27 mouse cellular contexts compared by ENCODE assay signal in the genomic region with DNA sequence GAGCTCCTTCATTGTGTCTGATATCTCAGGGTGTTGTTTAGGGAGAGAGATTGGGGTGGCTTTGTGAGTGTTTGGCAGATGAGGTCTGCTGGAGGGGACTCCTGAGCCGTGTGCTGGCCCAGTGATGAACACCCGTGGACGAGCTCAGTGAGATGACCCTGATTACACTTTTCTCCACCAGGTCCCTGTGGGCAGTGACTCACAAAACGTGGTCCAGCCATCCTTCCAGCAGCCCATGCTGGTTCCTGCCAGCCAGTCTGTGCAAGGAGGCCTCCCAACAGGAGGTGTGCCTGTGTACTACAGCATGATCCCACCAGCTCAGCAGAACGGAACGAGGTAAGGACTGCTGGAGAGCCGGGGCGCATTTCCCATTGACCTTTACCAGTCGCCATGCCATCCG. TPM values are rescaled to one million over a fixed set of nuclear protein-coding genes. Genes with fewer than 3 reads are reported as not detected.
DNase-seq lines count a peak whose midpoint lies in the region; ATAC-seq lines count a peak whose summit lies in the region.
"Had no signal": no experiment of that assay in that cellular context is flagged by ENCODE, and none has a peak within 500 bp of the region (broad histone marks: within the 10 kb centered on the region; RNA-seq: fewer than 3 reads in every experiment).

No protein-coding gene starts in this region.

- ATAC-seq in kidney, embryonic 16.5 days (ENCODE audit: low FRiP score, low TSS enrichment): 0 out of 2 replicates have a peak, but pooled peaks have one; percentile 29
- no peak for ATAC-seq in kidney, embryonic 14.5 days (ENCODE audit: low FRiP score, low TSS enrichment)
- ATAC-seq in monocyte, adult 5-6 weeks (replicated peaks; ENCODE audit: insufficient number of reproducible peaks, low FRiP score, low TSS enrichment, poor library complexity, severe bottlenecking): no peak
- ATAC-seq: activated CD4-positive, CD25-positive, alpha-beta regulatory T cell, adult 4 months; forebrain, embryonic 13.5 days; forebrain, postnatal 0 days; hindbrain, postnatal 0 days; inflammation-experienced regulatory T-cells, adult 6 months had no signal

- no peaks in the 10 kb centered on the region for H3K27me3 ChIP-seq in kidney, embryonic 16.5 days (ENCODE audit: insufficient read depth, low read length)
- H3K27me3 ChIP-seq in kidney, embryonic 14.5 days (ENCODE audit: control insufficient read depth, insufficient read depth, low read length): no peaks in the 10 kb centered on the region
- H3K27me3 ChIP-seq: CH12.LX; forebrain, embryonic 13.5 days; heart, embryonic 13.5 days had no signal

- H3K79me2 ChIP-seq in macrophage (ENCODE audit: inconsistent target): no peaks in the 10 kb centered on the region

- DNase-seq in 3T3-L1 (ENCODE audit: low read depth, low spot score): peak; percentile 62
- DNase-seq in NIH3T3 (ENCODE audit: low read depth): peak; percentile 55
- DNase-seq in urinary bladder, postnatal 14 days (ENCODE audit: low spot score): no peak
- DNase-seq: adrenal gland, adult 8-10 months; adrenal gland, postnatal 25 days; cerebellum, adult 18-20 months; cerebellum, adult 9-10 months; cerebellum, postnatal 14 days; forebrain, postnatal 0 days; gastrocnemius, adult 2 months; gastrocnemius, postnatal 14 days; heart, adult 11 months; heart, postnatal 14 days; heart, postnatal 4 days had no signal

- no peak overlapping the region for H3K9ac ChIP-seq in kidney, embryonic 16.5 days (replicated peaks; ENCODE audit: low read length)
- H3K9ac ChIP-seq in kidney, embryonic 14.5 days (ENCODE audit: low read depth, low read length): no peak overlapping the region
- H3K9ac ChIP-seq: forebrain, embryonic 13.5 days; forebrain, postnatal 0 days; heart, embryonic 13.5 days; hindbrain, embryonic 14.5 days had no signal

- no peaks in the 10 kb centered on the region for H3K9me3 ChIP-seq in kidney, embryonic 16.5 days (ENCODE audit: low read length)
- no peaks in the 10 kb centered on the region for H3K9me3 ChIP-seq in kidney, embryonic 14.5 days (ENCODE audit: control insufficient read depth, low read length)
- H3K9me3 ChIP-seq: forebrain, embryonic 10.5 days; forebrain, embryonic 13.5 days; G1E; heart, embryonic 13.5 days had no signal

- peaks cover 41% of the 10 kb centered on the region for H3K36me3 ChIP-seq in kidney, embryonic 16.5 days (ENCODE audit: insufficient read depth, low read length)
- peaks cover 36% of the 10 kb centered on the region for H3K36me3 ChIP-seq in kidney, embryonic 14.5 days (ENCODE audit: control insufficient read depth, insufficient read depth, low read length)
- H3K36me3 ChIP-seq in macrophage (ENCODE audit: inconsistent target): peaks cover 48% of the 10 kb centered on the region

- H3K4me2 ChIP-seq in kidney, embryonic 16.5 days (replicated peaks; ENCODE audit: low read depth, low read length): no peak overlapping the region
- no peak overlapping the region for H3K4me2 ChIP-seq in kidney, embryonic 14.5 days (replicated peaks; ENCODE audit: low read depth, low read length)
- H3K4me2 ChIP-seq: forebrain, embryonic 13.5 days; heart, embryonic 13.5 days; hindbrain, embryonic 14.5 days had no signal

- 0 out of 2 replicates have a peak, but pooled peaks cover 3% of the 10 kb centered on the region for H3K4me1 ChIP-seq in kidney, embryonic 16.5 days (ENCODE audit: insufficient read depth, low read length)
- H3K4me1 ChIP-seq in kidney, embryonic 14.5 days (ENCODE audit: control insufficient read depth, insufficient read depth, low read length): 0 out of 2 replicates have a peak, but pooled peaks cover 1% of the 10 kb centered on the region
- H3K4me1 ChIP-seq: forebrain, embryonic 10.5 days; forebrain, embryonic 13.5 days; heart, embryonic 13.5 days had no signal

- H3K27ac ChIP-seq in kidney, embryonic 16.5 days (ENCODE audit: low read length): no peak overlapping the region
- no peak overlapping the region for H3K27ac ChIP-seq in kidney, embryonic 14.5 days (ENCODE audit: low read depth, low read length)
- H3K27ac ChIP-seq in macrophage: peak overlapping the region; percentile 31
- H3K27ac ChIP-seq: forebrain, embryonic 10.5 days; forebrain, embryonic 13.5 days; gastrocnemius, adult 2 months; heart, embryonic 13.5 days; hindbrain, embryonic 14.5 days; hindbrain, postnatal 0 days had no signal

- no peak overlapping the region for H3K4me3 ChIP-seq in kidney, embryonic 16.5 days (ENCODE audit: low read length)
- no peak overlapping the region for H3K4me3 ChIP-seq in kidney, embryonic 14.5 days (ENCODE audit: low read length)
- no peak overlapping the region for H3K4me3 ChIP-seq in macrophage (ENCODE audit: inconsistent target)
- H3K4me3 ChIP-seq: forebrain, embryonic 10.5 days; forebrain, embryonic 13.5 days; gastrocnemius, adult 2 months; heart, embryonic 13.5 days had no signal

- 76% methylated on average over 10 of the region's 10 CpGs for WGBS in kidney, embryonic 16.5 days
- WGBS in kidney, embryonic 14.5 days: 81% methylated on average over 10 of the region's 10 CpGs
- 63% methylated on average over 10 of the region's 10 CpGs for WGBS in macrophage (ENCODE audit: missing documents)

RNA-seq across cellular contexts. Expression of gene Stac3, which starts 16.3 kb away (rescaled TPM):
- polyA plus RNA-seq in kidney, embryonic 16.5 days (2015; fragmentation: Nextera tagmentation; extraction: Ambion mirVana): 0.85 and 1.9 TPM in 2 replicates
- 0.39 and 0.50 TPM in 2 replicates for polyA plus RNA-seq in kidney, embryonic 14.5 days (2014; fragmentation: Nextera tagmentation; extraction: Ambion mirVana)
- total RNA-seq in macrophage (2018; cell fraction: chromatin; rRNA removed): 10 to 100 TPM in 19 of 26 experiments, 1 to 10 TPM in 7; 2.8 to 52.1 (median 14.7) TPM
- 1 to 10 TPM in 2 of 26 experiments, under 1 TPM in 20, not detected in 4; 0.05 to 1.7 (median 0.33) TPM for total RNA-seq in macrophage (2018; cell fraction: cytosol; rRNA removed)
- total RNA-seq in macrophage (2018; cell fraction: nucleus; rRNA removed): 10 to 100 TPM in 5 of 26 experiments, 1 to 10 TPM in 20, under 1 TPM in 1; 0.72 to 21.7 (median 7.4) TPM
- polyA plus RNA-seq in macrophage (2018): 0.09 to 0.59 TPM in 2 of 3 replicates, not detected in the other
- total RNA-seq in monocyte, adult 5-6 weeks (2017): 0.32 to 9.8 TPM (median 1.4 TPM) in 3 replicates
- polyA plus RNA-seq: hindbrain, embryonic 14.5 days had no signal

RNA-seq across cellular contexts. Expression of gene Ndufa4l2, which starts 29.5 kb away (rescaled TPM):
- 74.4 and 77.3 TPM in 2 replicates for polyA plus RNA-seq in kidney, embryonic 16.5 days (2015; fragmentation: Nextera tagmentation; extraction: Ambion mirVana)
- polyA plus RNA-seq in kidney, embryonic 14.5 days (2014; fragmentation: Nextera tagmentation; extraction: Ambion mirVana): 27.1 and 32.7 TPM in 2 replicates
- total RNA-seq in macrophage (2018; cell fraction: chromatin; rRNA removed): 1 to 10 TPM in 1 of 26 experiments, not detected in 25; 1.9 TPM
- not detected for total RNA-seq in macrophage (2018; cell fraction: cytosol; rRNA removed)
- total RNA-seq in macrophage (2018; cell fraction: nucleus; rRNA removed): not detected
- not detected in 3 replicates for polyA plus RNA-seq in macrophage (2018)
- total RNA-seq in monocyte, adult 5-6 weeks (2017): not detected in 3 replicates
- polyA plus RNA-seq: activated CD4-positive, CD25-positive, alpha-beta regulatory T cell, adult 4 months; inflammation-experienced regulatory T-cells, adult 6 months had no signal

RNA-seq across cellular contexts. Expression of gene Shmt2, which starts 37.0 kb away (rescaled TPM):
- 119 and 123 TPM in 2 replicates for polyA plus RNA-seq in kidney, embryonic 16.5 days (2015; fragmentation: Nextera tagmentation; extraction: Ambion mirVana)
- 68.9 and 99.8 TPM in 2 replicates for polyA plus RNA-seq in kidney, embryonic 14.5 days (2014; fragmentation: Nextera tagmentation; extraction: Ambion mirVana)
- total RNA-seq in macrophage (2018; cell fraction: chromatin; rRNA removed): 10 to 100 TPM in 19 of 26 experiments, 1 to 10 TPM in 7; 3.9 to 38.4 (median 20.7) TPM
- total RNA-seq in macrophage (2018; cell fraction: cytosol; rRNA removed): 10 to 100 TPM in 25 of 26 experiments, 1 to 10 TPM in 1; 9.3 to 16.3 (median 14.4) TPM
- total RNA-seq in macrophage (2018; cell fraction: nucleus; rRNA removed): 10 to 100 TPM in 19 of 26 experiments, 1 to 10 TPM in 7; 3.7 to 40.0 (median 16.5) TPM
- polyA plus RNA-seq in macrophage (2018): 14.8 to 30.5 TPM (median 16.0 TPM) in 3 replicates
- total RNA-seq in monocyte, adult 5-6 weeks (2017): 7.9 to 28.8 TPM (median 11.5 TPM) in 3 replicates

RNA-seq across cellular contexts. Expression of gene Nxph4, which starts 49.1 kb away (rescaled TPM):
- 1.8 and 2.3 TPM in 2 replicates for polyA plus RNA-seq in kidney, embryonic 16.5 days (2015; fragmentation: Nextera tagmentation; extraction: Ambion mirVana)
- polyA plus RNA-seq in kidney, embryonic 14.5 days (2014; fragmentation: Nextera tagmentation; extraction: Ambion mirVana): 0.49 and 1.2 TPM in 2 replicates
- total RNA-seq in macrophage (2018; cell fraction: chromatin; rRNA removed): not detected
- total RNA-seq in macrophage (2018; cell fraction: cytosol; rRNA removed): not detected
- under 1 TPM in 2 of 26 experiments, not detected in 24; 0.48 to 0.69 TPM for total RNA-seq in macrophage (2018; cell fraction: nucleus; rRNA removed)
- polyA plus RNA-seq in macrophage (2018): not detected in 3 replicates
- total RNA-seq in monocyte, adult 5-6 weeks (2017): not detected in 3 replicates
- polyA plus RNA-seq: activated CD4-positive, CD25-positive, alpha-beta regulatory T cell, adult 4 months; inflammation-experienced regulatory T-cells, adult 6 months had no signal

Comparison
In these comparisons a context has a peak if more than half of its experiments do, and no peak if none do; other contexts are left out.
1. RNA of gene Ndufa4l2, which starts 29.5 kb away (polyA plus RNA-seq): 74.4 to 77.3 TPM in kidney, embryonic 16.5 days and 27.1 to 32.7 TPM in kidney, embryonic 14.5 days; not detected in macrophage; every median in the first group is over 10 times any median in the second.